Mouse (Mus musculus): ENCODE data around the gene Tenm3.

Tenm3 gene

GRCm38 (mm10) chr8:48803070-48803469, 40.7 kb downstream of the Tenm3 start:
- no peak for DNase-seq

- DNase-seq = no peak
These were observed 41.5 kb downstream of the Tenm3 start for GRCm38 (mm10) chr8:48802231-48802630.

GRCm38 (mm10) chr8:48797955-48798359, 45.8 kb downstream of the Tenm3 start:
- no peak for DNase-seq

- no peak for DNase-seq
These were observed 49.5 kb downstream of the Tenm3 start for GRCm38 (mm10) chr8:48794285-48794684.

- no peak for DNase-seq
These were observed 50.0 kb downstream of the Tenm3 start for GRCm38 (mm10) chr8:48793729-48794128.

- no peak for DNase-seq
These were observed 51.0 kb downstream of the Tenm3 start for GRCm38 (mm10) chr8:48792587-48793326.

- no peak for DNase-seq
These were observed 60.4 kb downstream of the Tenm3 start for GRCm38 (mm10) chr8:48783308-48783707.

- DNase-seq = no peak
These were observed 63.1 kb downstream of the Tenm3 start for GRCm38 (mm10) chr8:48780628-48781027.

GRCm38 (mm10) chr8:48779194-48779593, 64.6 kb downstream of the Tenm3 start:
- no peak for DNase-seq

- DNase-seq = no peak
These were observed 67.7 kb downstream of the Tenm3 start for GRCm38 (mm10) chr8:48776081-48776480.

- DNase-seq = no peak
These were observed 68.2 kb downstream of the Tenm3 start for GRCm38 (mm10) chr8:48775531-48776037.

- no peak for DNase-seq
These were observed 68.9 kb downstream of the Tenm3 start for GRCm38 (mm10) chr8:48774837-48775236.

- DNase-seq = no peak
These were observed 77.1 kb downstream of the Tenm3 start for GRCm38 (mm10) chr8:48766545-48767234.

- DNase-seq = no peak
These were observed 78.5 kb downstream of the Tenm3 start for GRCm38 (mm10) chr8:48765212-48765611.

GRCm38 (mm10) chr8:48764011-48764410, 79.7 kb downstream of the Tenm3 start:
- no peak for DNase-seq

- DNase-seq = no peak
These were observed 86.9 kb downstream of the Tenm3 start for GRCm38 (mm10) chr8:48756874-48757273.

- DNase-seq = no peak
These were observed 88.3 kb downstream of the Tenm3 start for GRCm38 (mm10) chr8:48755492-48755891.

- no peak for DNase-seq
These were observed 88.8 kb downstream of the Tenm3 start for GRCm38 (mm10) chr8:48754959-48755358.

GRCm38 (mm10) chr8:48751965-48752364, 91.8 kb downstream of the Tenm3 start:
- DNase-seq = no peak

GRCm38 (mm10) chr8:48748503-48749059, 95.2 kb downstream of the Tenm3 start:
- no peak for DNase-seq

- no peak for DNase-seq
These were observed 99.8 kb downstream of the Tenm3 start for GRCm38 (mm10) chr8:48743912-48744311.

GRCm38 (mm10) chr8:48742741-48743140, 101.0 kb downstream of the Tenm3 start:
- no peak for DNase-seq

GRCm38 (mm10) chr8:48740951-48741350, 102.8 kb downstream of the Tenm3 start:
- DNase-seq = peak; percentile 5

Data from right cerebral cortex, postnatal 4 days (tissue).